Mouse (Mus musculus) brain, adult 10 weeks (tissue): ENCODE results near the gene Car9. TPM values are rescaled to one million over a fixed set of nuclear protein-coding genes. Genes with fewer than 3 reads are reported as not detected.

Experiments
- polyA plus RNA-seq: library from polyadenylated mRNA; stranded (reverse); fragments of 350-450 nt; fragmentation: Illumina TruSeq; extraction: RNeasy Lipid Tissue Mini Kit (QIAGEN cat#74804); gene quantifications from one replicate; pipeline ENCODE4 v1.2.3, GENCODE M21; 2015; ENCODE audit warnings: low read depth, low replicate concordance

Gene Car9
- 1.2 TPM for polyA plus RNA-seq

DNA sequence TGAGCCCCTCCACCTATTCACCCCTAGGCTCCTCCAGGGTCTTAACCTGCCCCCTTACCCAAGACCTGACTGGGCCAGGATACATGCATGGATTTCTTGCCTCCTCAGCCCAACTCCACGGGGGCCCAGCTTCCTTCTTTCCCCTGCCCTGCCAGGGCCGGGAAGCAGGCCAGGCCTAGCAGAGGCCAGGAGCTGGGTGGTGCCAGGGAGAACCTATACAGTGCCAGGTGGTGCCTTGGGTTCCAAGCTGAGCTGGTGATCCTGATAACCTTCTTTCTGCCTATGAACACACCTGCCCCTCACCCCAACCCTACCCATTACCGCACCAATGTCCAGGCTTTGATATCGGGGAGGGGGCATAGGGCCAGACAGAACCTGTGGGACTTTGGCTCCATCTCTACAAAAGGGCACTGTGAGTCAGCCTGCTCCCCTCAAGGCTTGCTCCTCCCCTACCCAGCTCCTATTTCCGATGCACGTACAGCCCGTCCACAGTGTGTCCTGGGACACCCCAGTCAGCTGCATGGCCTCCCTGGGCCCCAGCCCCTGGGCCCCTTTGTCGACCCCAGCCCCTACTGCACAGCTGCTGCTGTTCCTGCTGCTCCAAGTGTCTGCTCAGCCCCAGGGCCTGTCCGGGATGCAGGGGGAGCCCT is at the start of gene Car9:
Gene Car9 (plus strand): TSS at position 431 of the 650 bp plus-strand sequence.

DNA sequence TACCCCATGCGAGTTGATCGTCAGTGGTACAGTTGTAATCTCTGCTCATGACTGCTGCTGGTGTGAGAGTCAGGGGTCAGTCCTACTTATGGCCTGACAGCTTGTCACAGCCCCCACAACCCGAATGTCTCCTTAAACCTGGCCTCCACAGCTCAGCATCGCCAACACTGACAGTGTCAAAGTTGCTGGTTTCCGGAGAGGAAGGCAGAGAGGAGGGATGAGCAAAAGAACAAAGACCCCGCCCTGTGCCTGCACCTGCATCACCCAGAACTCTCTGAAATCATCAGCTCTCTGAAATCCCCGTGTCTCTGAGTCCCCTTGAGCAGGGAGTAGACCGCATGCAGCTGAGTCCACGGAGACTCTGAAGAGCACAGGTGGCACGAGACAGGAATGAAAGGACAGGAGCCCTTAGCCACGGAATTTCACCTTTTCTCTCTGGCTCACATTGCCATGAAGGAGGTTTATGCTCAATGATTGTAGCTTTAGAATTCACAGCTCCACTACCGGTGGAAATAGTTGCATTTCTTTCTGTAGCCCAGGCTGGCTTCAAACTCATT is 23.2 kb upstream of the Car9 start, which contains the start of gene Sit1:
Gene Sit1 (minus strand): TSS at position 200 of the 557 bp plus-strand sequence.

DNA sequence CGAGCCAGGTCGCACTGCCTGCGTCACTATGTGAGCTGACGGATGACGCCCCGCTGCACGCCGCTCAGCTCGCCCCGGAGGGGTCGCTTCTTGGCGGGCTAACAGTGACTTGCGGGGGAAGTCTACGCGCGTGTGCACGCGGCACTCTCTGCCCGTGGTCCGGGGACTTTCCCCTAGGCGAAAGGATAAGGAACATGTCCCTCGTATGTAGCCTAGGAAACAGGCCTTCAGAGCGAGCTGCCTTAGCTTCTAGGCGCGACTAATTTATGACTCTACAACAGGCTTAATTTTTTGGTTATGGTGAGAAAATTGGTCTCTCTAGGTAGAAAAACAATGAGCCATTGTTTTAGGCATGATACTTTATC is 14.0 kb upstream of the Car9 start, which contains the start of gene Ccdc107:
Gene Ccdc107 (plus strand): TSS at position 80 of the 365 bp plus-strand sequence.

DNA sequence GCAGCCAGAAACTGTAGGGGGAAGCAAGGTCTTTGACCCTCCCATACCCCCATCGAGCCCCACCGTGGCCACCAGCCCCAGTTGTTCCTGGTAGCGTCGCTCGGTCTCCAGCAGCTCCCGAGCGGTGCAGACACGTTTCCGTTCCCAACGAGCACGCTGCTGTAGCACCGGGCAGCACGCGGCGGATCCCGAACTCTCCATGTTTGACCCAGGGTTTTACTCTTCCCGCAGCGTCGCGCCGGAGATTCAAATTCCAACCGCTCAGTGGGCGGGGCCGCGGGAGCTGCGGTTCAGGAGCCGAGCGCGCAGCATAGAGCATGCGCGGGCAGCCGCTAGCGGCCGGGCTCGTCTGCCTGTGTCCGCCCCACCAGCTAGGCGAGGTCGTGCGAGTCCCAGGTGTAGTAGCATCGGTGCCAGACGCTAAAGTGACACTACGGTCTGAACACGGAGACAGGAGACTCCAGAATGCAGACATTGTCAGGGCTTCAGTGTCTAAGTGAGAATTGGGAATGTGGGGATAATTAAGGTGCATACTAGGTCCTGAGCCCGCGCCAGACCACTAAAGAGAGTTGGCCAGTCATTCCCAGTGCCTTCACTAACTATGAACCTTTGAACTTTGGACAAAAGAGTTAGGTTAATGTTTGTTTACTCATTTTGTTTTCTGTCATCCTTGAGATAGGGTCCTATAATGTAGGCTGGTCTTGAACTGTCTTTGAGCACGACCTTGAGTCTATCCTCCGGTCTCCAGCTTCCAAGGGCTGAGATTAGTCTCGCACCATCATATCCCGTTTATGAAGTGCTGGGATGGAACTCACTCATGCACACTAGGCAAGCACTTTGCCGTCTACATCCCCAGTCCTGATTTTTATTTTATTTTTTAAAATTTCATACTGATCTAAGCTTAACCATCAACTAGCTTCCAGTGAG is 7.1 kb upstream of the Car9 start, which contains the start of gene Arhgef39:
Gene Arhgef39 (minus strand): TSS at position 289 of the 927 bp plus-strand sequence.

DNA sequence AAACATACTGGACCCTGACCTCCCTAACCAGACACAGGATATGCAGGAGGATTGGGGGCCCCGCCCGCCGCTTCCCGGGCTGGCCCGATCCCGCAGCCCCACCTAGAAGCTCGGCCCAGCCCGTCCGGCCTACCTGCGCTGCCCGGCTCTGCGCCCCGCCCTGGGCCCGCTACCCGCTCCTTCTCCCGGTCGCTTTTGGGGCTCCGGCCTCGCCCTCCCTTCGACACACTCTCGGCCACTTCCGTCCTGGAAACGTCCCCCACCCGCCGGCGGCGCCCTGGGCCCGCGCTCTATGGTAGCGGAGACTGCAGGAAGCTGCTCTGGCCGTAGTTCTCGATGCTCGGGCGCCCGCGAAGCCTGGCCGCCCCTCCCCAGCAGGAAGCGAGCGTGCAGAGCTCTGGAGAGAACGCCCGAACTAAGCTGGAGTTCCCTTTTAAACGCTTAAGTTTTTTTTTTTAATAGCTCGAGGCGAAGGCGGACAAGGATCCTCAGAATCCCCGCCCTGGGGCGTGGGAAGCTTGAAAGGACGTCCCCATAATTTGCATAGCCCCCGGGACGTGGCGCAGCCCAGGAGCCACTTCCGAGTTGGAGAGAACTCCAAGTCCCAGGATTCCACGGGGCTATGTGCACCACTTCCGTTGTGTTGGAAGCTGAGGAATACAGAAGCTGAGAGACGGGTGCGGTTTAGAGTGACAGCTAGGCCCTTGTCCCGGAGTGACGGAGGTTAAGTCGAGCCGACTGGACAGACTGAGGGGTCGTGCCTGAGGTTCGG is 55.4 kb downstream of the Car9 start, which contains the start of the genes Creb3 and Tln1:
Gene Creb3 (plus strand): TSS at position 336 of the 772 bp plus-strand sequence.
Gene Tln1 (minus strand): TSS at position 695 of the 772 bp plus-strand sequence.

Other genes with a start within 250 kb of the Car9 start
- gene Atp8b5, start 239.8 kb upstream of the Car9 start, polyA plus RNA-seq, result 0.80 TPM
- 66.1 TPM for gene Rusc2, start 125.0 kb upstream of the Car9 start, polyA plus RNA-seq
- gene Fam166b, start 77.8 kb upstream of the Car9 start, polyA plus RNA-seq, result 3.6 TPM
- 60.5 TPM for gene Tesk1, start 65.0 kb upstream of the Car9 start, polyA plus RNA-seq
- gene Cd72, start 52.3 kb upstream of the Car9 start, polyA plus RNA-seq, result 2.9 TPM
- gene Sit1, start 23.2 kb upstream of the Car9 start, polyA plus RNA-seq, result not detected
- 58.5 TPM for gene Ccdc107, start 14.1 kb upstream of the Car9 start, polyA plus RNA-seq
- 1.8 TPM for gene Arhgef39, start 7.3 kb upstream of the Car9 start, polyA plus RNA-seq
- gene Tpm2, start 16.8 kb downstream of the Car9 start, polyA plus RNA-seq, result 16.8 TPM
- 65.5 TPM for gene Creb3, start 55.4 kb downstream of the Car9 start, polyA plus RNA-seq
- 40.4 TPM for gene Tln1, start 55.7 kb downstream of the Car9 start, polyA plus RNA-seq
- gene Rgp1, start 71.7 kb downstream of the Car9 start, polyA plus RNA-seq, result 28.2 TPM
- 61.8 TPM for gene Gba2, start 71.9 kb downstream of the Car9 start, polyA plus RNA-seq
- not detected for gene Msmp, start 77.5 kb downstream of the Car9 start, polyA plus RNA-seq
- gene Npr2, start 125.0 kb downstream of the Car9 start, polyA plus RNA-seq, result 48.5 TPM
- gene Spag8, start 146.6 kb downstream of the Car9 start, polyA plus RNA-seq, result 1.5 TPM
- gene Hint2, start 149.5 kb downstream of the Car9 start, polyA plus RNA-seq, result 69.8 TPM
- gene Tmem8b, start 162.0 kb downstream of the Car9 start, polyA plus RNA-seq, result 40.7 TPM
- 1.6 TPM for gene Fam221b, start 162.2 kb downstream of the Car9 start, polyA plus RNA-seq
- gene Olfr70, start 193.8 kb downstream of the Car9 start, polyA plus RNA-seq, result not detected
- gene Olfr71, start 203.3 kb downstream of the Car9 start, polyA plus RNA-seq, result not detected
- 2.0 TPM for gene Hrct1, start 220.2 kb downstream of the Car9 start, polyA plus RNA-seq
- 1.3 TPM for gene Spaar, start 223.1 kb downstream of the Car9 start, polyA plus RNA-seq